Mouse (Mus musculus): Measurements from ENCODE around the gene Gm28360. TPM values are rescaled to one million over a fixed set of nuclear protein-coding genes. Genes with fewer than 3 reads are reported as not detected.
"Not testable (repeated sequence)": the region's sequence is repeated elsewhere in the genome, so short reads cannot be mapped to it uniquely, and the experiment has no call there.

Gene Gm28360
- not detected in 2 replicates for polyA plus RNA-seq (2012; rRNA removed)

DNA sequence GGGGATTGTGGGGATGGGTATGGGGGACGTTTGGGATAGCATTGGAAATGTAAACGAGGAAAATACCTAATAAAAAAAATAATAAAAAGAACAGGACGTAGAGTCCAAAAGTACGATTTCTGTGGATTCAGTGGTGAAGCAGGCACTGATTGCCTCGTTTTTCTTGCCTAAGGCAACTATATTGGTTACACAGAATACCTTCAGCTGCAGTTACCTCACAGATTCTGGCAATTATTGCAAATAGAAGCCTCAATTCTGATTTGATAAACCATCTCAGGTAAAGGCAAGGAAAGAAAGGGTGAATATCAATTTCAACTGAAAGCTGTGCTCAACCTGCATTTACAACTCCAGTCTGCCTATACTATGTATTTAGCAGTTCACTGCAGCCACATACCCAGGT, at the start of gene Gm28360:
Gm28360 (plus strand) TSS at position 301 of the 400 bp plus-strand sequence.
- not testable (repeated sequence) for DNase-seq (ENCODE audit: low read depth)

DNA sequence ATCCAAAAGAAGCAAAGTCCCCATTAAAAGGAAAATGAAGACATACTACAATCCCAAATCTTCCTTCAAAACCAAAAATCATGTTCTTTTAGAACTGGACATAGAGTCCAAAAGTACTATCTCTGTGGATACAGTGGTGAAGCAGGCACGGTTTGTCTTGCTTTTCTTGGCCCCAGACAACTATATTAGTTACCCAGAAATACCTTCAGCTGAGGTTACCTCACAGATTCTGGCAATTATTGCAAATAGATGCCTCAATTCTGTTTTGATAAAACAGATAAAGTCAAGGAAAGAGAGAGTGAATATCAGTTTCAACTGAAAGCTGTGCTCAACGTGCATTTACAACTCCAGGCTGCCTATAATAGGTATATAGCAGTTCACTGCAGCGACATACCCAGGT, 49.0 kb upstream of the Gm28360 start, which contains the start of gene B020011L13Rik:
B020011L13Rik (plus strand) TSS at position 301 of the 400 bp plus-strand sequence.
- not testable (repeated sequence) for DNase-seq (ENCODE audit: low read depth)

DNA sequence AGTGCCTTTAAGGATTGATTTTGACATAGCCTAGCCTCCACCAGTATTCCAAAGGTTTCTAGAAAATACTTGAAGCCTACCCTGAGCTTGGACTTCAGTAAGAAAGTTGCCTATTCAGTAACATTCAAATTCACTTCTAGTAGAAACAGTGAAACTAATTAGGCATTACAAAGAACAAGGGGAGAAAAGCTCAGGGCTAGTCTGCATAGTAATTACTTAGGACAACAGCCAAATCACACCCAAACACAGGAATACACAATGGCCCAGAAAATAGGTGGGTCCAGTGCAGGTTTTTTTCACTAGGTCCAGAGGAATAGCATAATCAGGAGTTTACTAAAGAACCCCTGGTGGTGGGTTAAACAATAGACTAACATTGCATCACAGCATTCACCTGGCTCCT, 13.6 kb upstream of the Gm28360 start:
- DNase-seq (ENCODE audit: low read depth): not testable (repeated sequence)

DNA sequence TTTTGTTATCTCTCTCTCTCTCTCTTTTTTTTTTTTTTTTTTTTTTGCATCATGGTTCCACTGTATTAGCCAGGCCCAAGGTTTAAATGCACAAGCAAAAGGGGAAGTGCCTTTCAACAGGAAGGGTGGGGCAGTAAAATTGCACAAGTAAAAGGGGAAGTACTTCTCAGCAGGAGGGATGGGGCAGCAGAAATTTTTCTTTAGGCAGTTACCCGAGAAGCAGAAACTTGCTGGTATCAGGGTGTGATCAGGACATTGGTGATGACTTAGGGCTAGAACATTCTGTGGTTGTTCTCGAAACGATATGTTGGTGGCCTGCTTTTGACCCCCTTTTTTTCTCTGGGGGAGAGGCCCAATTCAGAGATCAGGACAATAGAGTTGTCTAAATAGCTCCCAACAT, 21.8 kb downstream of the Gm28360 start:
- DNase-seq (ENCODE audit: low read depth): not testable (repeated sequence)

Other genes starting within 250 kb of the Gm28360 start
- gene Gm28363, start 132.9 kb upstream of the Gm28360 start, polyA plus RNA-seq (2012; rRNA removed): not detected in 2 replicates
- gene B020011L13Rik, start 48.9 kb upstream of the Gm28360 start, polyA plus RNA-seq (2012; rRNA removed): not detected in 2 replicates
- not detected in 2 replicates for gene Gm28168, start 97.9 kb downstream of the Gm28360 start, polyA plus RNA-seq (2012; rRNA removed)
- not detected in 2 replicates for gene Gm7145, start 135.9 kb downstream of the Gm28360 start, polyA plus RNA-seq (2012; rRNA removed)